Mouse (Mus musculus): ENCODE measurements at regions not wholly inside any gene's neighbourhood (a gene's known extent, or its start where the extent isn't known, plus 50 kb on each side); places are given as distances from the start of the nearest gene placed in this dataset.
"Not testable (repeated sequence)": the region's sequence is repeated elsewhere in the genome, so short reads cannot be mapped to it uniquely, and the experiment has no call there.

- DNase-seq (ENCODE audit: low spot score): no peak
These were observed 495.2 kb upstream of the Cypt12 start for GRCm38 (mm10) chr3:17452984-17453383.

- no peak for DNase-seq (ENCODE audit: low spot score)
These were observed 487.7 kb upstream of the Cypt12 start for GRCm38 (mm10) chr3:17460545-17460944.

- no peak for DNase-seq (ENCODE audit: low spot score)
These were observed 486.8 kb upstream of the Cypt12 start for GRCm38 (mm10) chr3:17461365-17461764.

- no peak for DNase-seq (ENCODE audit: low spot score)
These were observed 474.4 kb upstream of the Cypt12 start for GRCm38 (mm10) chr3:17473812-17474211.

GRCm38 (mm10) chr3:17489240-17490142 is 458.7 kb upstream of the Cypt12 start:
- no peak for DNase-seq (ENCODE audit: low spot score)

GRCm38 (mm10) chr3:17490632-17491031 is 457.6 kb upstream of the Cypt12 start:
- no peak for DNase-seq (ENCODE audit: low spot score)

- DNase-seq (ENCODE audit: low spot score): no peak
These were observed 449.9 kb upstream of the Cypt12 start for GRCm38 (mm10) chr3:17498291-17498690.

- DNase-seq (ENCODE audit: low spot score): no peak
These were observed 446.7 kb upstream of the Cypt12 start for GRCm38 (mm10) chr3:17501556-17501955.

- DNase-seq (ENCODE audit: low spot score): no peak
These were observed 406.9 kb upstream of the Cypt12 start for GRCm38 (mm10) chr3:17541346-17541745.

- no peak for DNase-seq (ENCODE audit: low spot score)
These were observed 400.6 kb upstream of the Cypt12 start for GRCm38 (mm10) chr3:17547559-17548059.

- DNase-seq (ENCODE audit: low spot score): no peak
These were observed 365.7 kb upstream of the Cypt12 start for GRCm38 (mm10) chr3:17582487-17582886.

- no peak for DNase-seq (ENCODE audit: low spot score)
These were observed 358.2 kb upstream of the Cypt12 start for GRCm38 (mm10) chr3:17589956-17590546.

- no peak for DNase-seq (ENCODE audit: low spot score)
These were observed 355.7 kb upstream of the Cypt12 start for GRCm38 (mm10) chr3:17592463-17592862.

- DNase-seq (ENCODE audit: low spot score): no peak
These were observed 351.8 kb upstream of the Cypt12 start for GRCm38 (mm10) chr3:17596365-17596764.

- DNase-seq (ENCODE audit: low spot score): no peak
These were observed 334.7 kb upstream of the Cypt12 start for GRCm38 (mm10) chr3:17613486-17613885.

- DNase-seq (ENCODE audit: low spot score): peak; percentile 65
These were observed 331.7 kb upstream of the Cypt12 start for GRCm38 (mm10) chr3:17616439-17617070.

- no peak for DNase-seq (ENCODE audit: low spot score)
These were observed 328.7 kb upstream of the Cypt12 start for GRCm38 (mm10) chr3:17619489-17619888.

GRCm38 (mm10) chr3:17619890-17620289 is 328.3 kb upstream of the Cypt12 start:
- no peak for DNase-seq (ENCODE audit: low spot score)

GRCm38 (mm10) chr3:17620398-17620797 is 327.8 kb upstream of the Cypt12 start:
- DNase-seq (ENCODE audit: low spot score): no peak

GRCm38 (mm10) chr3:17632484-17632883 is 315.7 kb upstream of the Cypt12 start:
- DNase-seq (ENCODE audit: low spot score): no peak

- no peak for DNase-seq (ENCODE audit: low spot score)
These were observed 311.9 kb upstream of the Cypt12 start for GRCm38 (mm10) chr3:17636276-17636675.

GRCm38 (mm10) chr3:17659988-17660387 is 288.2 kb upstream of the Cypt12 start:
- not testable (repeated sequence) for DNase-seq (ENCODE audit: low spot score)

GRCm38 (mm10) chr3:17661987-17662386 is 286.2 kb upstream of the Cypt12 start:
- no peak for DNase-seq (ENCODE audit: low spot score)
